Mouse (Mus musculus): ENCODE measurements around the gene Fgfrl1. TPM values are rescaled to one million over a fixed set of nuclear protein-coding genes. Genes with fewer than 3 reads are reported as not detected.
A peak's percentile ranks its signal among the peaks of the same experiment; 100 is the strongest.

Fgfrl1 gene
- polyA plus RNA-seq, 1 experiment from 2014 or later, result 14.9 TPM

- Histone ChIP-seq H3K4me3 (ENCODE audit: low read depth, low read length) (no peak overlapping the region), H3K36me3 (ENCODE audit: control insufficient read depth, insufficient read depth) (peaks cover 86% of the 10 kb centered on the region), H3K4me1 (replicated peaks; ENCODE audit: control insufficient read depth, insufficient read depth, low read length) (0 out of 2 replicates have a peak, but pooled peaks cover 3% of the 10 kb centered on the region), H3K27me3 (replicated peaks; ENCODE audit: control insufficient read depth, insufficient read depth, low read length) (no peaks in the 10 kb centered on the region), H3K4me2 (replicated peaks; ENCODE audit: low read depth) (no peak overlapping the region), H3K9ac (ENCODE audit: low read depth, low read length) (no peak overlapping the region), H3K9me3 (ENCODE audit: control insufficient read depth) (no peaks in the 10 kb centered on the region), H3K27ac (ENCODE audit: low read depth, low read length) (no peak overlapping the region)
- 84% methylated on average over 11 of the region's 11 CpGs for WGBS
- TF ChIP-seq CTCF (IDR thresholded peaks at IDR 0.05; ENCODE audit: low read depth), result no peak
- no peak for ATAC-seq
Measured at GRCm38 (mm10) chr5:108648937-108649576, 43.1 kb upstream of the Fgfrl1 start.

- H3K9me3 ChIP-seq (ENCODE audit: control insufficient read depth), result no peaks in the 10 kb centered on the region
- no peaks in the 10 kb centered on the region for H3K27me3 ChIP-seq (replicated peaks; ENCODE audit: control insufficient read depth, insufficient read depth, low read length)
- WGBS, result 93% methylated on average over 7 of the region's 7 CpGs
- H3K4me3 ChIP-seq (ENCODE audit: low read depth, low read length), result no peak overlapping the region
- no peak overlapping the region for H3K4me2 ChIP-seq (replicated peaks; ENCODE audit: low read depth)
- no peak overlapping the region for H3K27ac ChIP-seq (ENCODE audit: low read depth, low read length)
- H3K36me3 ChIP-seq (ENCODE audit: control insufficient read depth, insufficient read depth), result peaks cover 91% of the 10 kb centered on the region
- no peak for ATAC-seq
- H3K9ac ChIP-seq (ENCODE audit: low read depth, low read length), result no peak overlapping the region
- no peak for TF ChIP-seq CTCF (IDR thresholded peaks at IDR 0.05; ENCODE audit: low read depth)
- H3K4me1 ChIP-seq (replicated peaks; ENCODE audit: control insufficient read depth, insufficient read depth, low read length), result 0 out of 2 replicates have a peak, but pooled peaks cover 3% of the 10 kb centered on the region
Measured at GRCm38 (mm10) chr5:108650341-108650740, 41.8 kb upstream of the Fgfrl1 start.

- Histone ChIP-seq H3K4me2 (replicated peaks; ENCODE audit: low read depth) (no peak overlapping the region), H3K9ac (ENCODE audit: low read depth, low read length) (no peak overlapping the region), H3K9me3 (ENCODE audit: control insufficient read depth) (no peaks in the 10 kb centered on the region), H3K4me1 (replicated peaks; ENCODE audit: control insufficient read depth, insufficient read depth, low read length) (0 out of 2 replicates have a peak, but pooled peaks cover 3% of the 10 kb centered on the region), H3K27ac (ENCODE audit: low read depth, low read length) (no peak overlapping the region; the same call in 1 of the 2 replicates), H3K36me3 (ENCODE audit: control insufficient read depth, insufficient read depth) (peaks cover 94% of the 10 kb centered on the region), H3K27me3 (replicated peaks; ENCODE audit: control insufficient read depth, insufficient read depth, low read length) (no peaks in the 10 kb centered on the region), H3K4me3 (ENCODE audit: low read depth, low read length) (no peak overlapping the region)
- no peak for ATAC-seq
- WGBS, result 83% methylated on average over 5 of the region's 5 CpGs
- no peak for TF ChIP-seq CTCF (IDR thresholded peaks at IDR 0.05; ENCODE audit: low read depth)
Measured at GRCm38 (mm10) chr5:108651136-108651720, 41.0 kb upstream of the Fgfrl1 start.

- no peak overlapping the region for H3K9ac ChIP-seq (ENCODE audit: low read depth, low read length)
- H3K27ac ChIP-seq (ENCODE audit: low read depth, low read length), result no peak overlapping the region
- peak; percentile 83 for TF ChIP-seq CTCF (IDR thresholded peaks at IDR 0.05; ENCODE audit: low read depth)
- peaks cover 95% of the 10 kb centered on the region for H3K36me3 ChIP-seq (ENCODE audit: control insufficient read depth, insufficient read depth)
- peak; percentile 48 for ATAC-seq
- WGBS, result 56% methylated on average over 1 of the region's 1 CpGs
- no peak overlapping the region for H3K4me3 ChIP-seq (ENCODE audit: low read depth, low read length)
- 0 out of 2 replicates have a peak, but pooled peaks cover 3% of the 10 kb centered on the region for H3K4me1 ChIP-seq (replicated peaks; ENCODE audit: control insufficient read depth, insufficient read depth, low read length)
- no peak overlapping the region for H3K4me2 ChIP-seq (replicated peaks; ENCODE audit: low read depth)
- no peaks in the 10 kb centered on the region for H3K9me3 ChIP-seq (ENCODE audit: control insufficient read depth)
- no peaks in the 10 kb centered on the region for H3K27me3 ChIP-seq (replicated peaks; ENCODE audit: control insufficient read depth, insufficient read depth, low read length)
Measured at GRCm38 (mm10) chr5:108651823-108652222, 40.4 kb upstream of the Fgfrl1 start.

- H3K27me3 ChIP-seq (replicated peaks; ENCODE audit: control insufficient read depth, insufficient read depth, low read length), result no peaks in the 10 kb centered on the region
- no peaks in the 10 kb centered on the region for H3K9me3 ChIP-seq (ENCODE audit: control insufficient read depth)
- TF ChIP-seq CTCF (IDR thresholded peaks at IDR 0.05; ENCODE audit: low read depth), result no peak
- H3K36me3 ChIP-seq (ENCODE audit: control insufficient read depth, insufficient read depth), result peaks cover 91% of the 10 kb centered on the region
- H3K4me2 ChIP-seq (replicated peaks; ENCODE audit: low read depth), result no peak overlapping the region
- no peak overlapping the region for H3K4me3 ChIP-seq (ENCODE audit: low read depth, low read length)
- H3K9ac ChIP-seq (ENCODE audit: low read depth, low read length), result no peak overlapping the region
- no peak for ATAC-seq
- no peak overlapping the region for H3K27ac ChIP-seq (ENCODE audit: low read depth, low read length)
- 0 out of 2 replicates have a peak, but pooled peaks cover 3% of the 10 kb centered on the region for H3K4me1 ChIP-seq (replicated peaks; ENCODE audit: control insufficient read depth, insufficient read depth, low read length)
- 89% methylated on average over 6 of the region's 6 CpGs for WGBS
Measured at GRCm38 (mm10) chr5:108653341-108653740, 38.8 kb upstream of the Fgfrl1 start.

GRCm38 (mm10) chr5:108654444-108654990 is 37.7 kb upstream of the Fgfrl1 start:
- H3K9ac ChIP-seq (ENCODE audit: low read depth, low read length), result no peak overlapping the region
- peaks cover 3% of the 10 kb centered on the region; the same call in 1 of the 2 replicates for H3K4me1 ChIP-seq (replicated peaks; ENCODE audit: control insufficient read depth, insufficient read depth, low read length)
- H3K27me3 ChIP-seq (replicated peaks; ENCODE audit: control insufficient read depth, insufficient read depth, low read length), result no peaks in the 10 kb centered on the region
- no peak for TF ChIP-seq CTCF (IDR thresholded peaks at IDR 0.05; ENCODE audit: low read depth)
- WGBS, result 71% methylated on average over 10 of the region's 10 CpGs
- H3K9me3 ChIP-seq (ENCODE audit: control insufficient read depth), result no peaks in the 10 kb centered on the region
- ATAC-seq, result peak; percentile 51
- peaks cover 79% of the 10 kb centered on the region for H3K36me3 ChIP-seq (ENCODE audit: control insufficient read depth, insufficient read depth)
- no peak overlapping the region for H3K4me3 ChIP-seq (ENCODE audit: low read depth, low read length)
- peak overlapping the region; percentile 21; the same call in 1 of the 2 replicates for H3K27ac ChIP-seq (ENCODE audit: low read depth, low read length)
- no peak overlapping the region for H3K4me2 ChIP-seq (replicated peaks; ENCODE audit: low read depth)
